Mouse (Mus musculus) embryonic fibroblast, embryonic 13.5 days (primary cell): ENCODE results near the gene Adamts17.

Experiments
- CTCF ChIP-seq: IDR thresholded peaks from 2 replicates; pipeline ENCODE4 v1.5.1; 2011; ENCODE audit warnings: mild to moderate bottlenecking, control low read depth, low read length, moderate library complexity, borderline replicate concordance; ENCODE audit not compliant: insufficient read depth
- POLR2A ChIP-seq: IDR thresholded peaks from 2 replicates; pipeline ENCODE4 v1.6.1; 2011; ENCODE audit warnings: low read depth, mild to moderate bottlenecking, control low read depth, low read length, moderate library complexity

DNA sequence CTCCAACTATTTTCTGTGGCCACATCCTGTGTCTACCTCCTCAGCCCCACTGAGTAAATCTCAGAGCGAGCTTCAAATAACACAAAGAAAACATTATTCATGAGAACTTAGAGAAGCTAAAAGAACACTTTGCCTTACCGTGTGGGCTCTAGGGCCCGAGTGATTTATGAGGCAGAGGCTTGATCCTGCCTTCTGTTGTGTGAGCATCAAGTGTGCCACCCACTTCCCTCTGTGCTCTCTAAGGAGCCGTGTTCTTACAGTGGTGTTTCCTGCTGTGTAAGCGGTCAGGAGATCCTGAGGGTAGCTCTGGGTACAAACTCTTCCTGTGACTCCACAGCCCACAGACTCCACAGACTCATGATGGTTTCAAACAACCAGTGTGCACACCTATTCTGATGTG is 35.7 kb upstream of the Adamts17 start:
- TF ChIP-seq POLR2A, result no peak
- TF ChIP-seq CTCF, result no peak
